Mouse (Mus musculus): ENCODE measurements around the gene Psmb6. TPM values are rescaled to one million over a fixed set of nuclear protein-coding genes. Genes with fewer than 3 reads are reported as not detected.
A peak's percentile ranks its signal among the peaks of the same experiment; 100 is the strongest.

The Psmb6 gene
- 372 and 419 TPM in 2 replicates for polyA plus RNA-seq (2015; fragmentation: Nextera tagmentation; extraction: Ambion mirVana)

- Histone ChIP-seq H3K9ac (peak within 1 kb of the TSS; percentile 80), H3K27me3 (peaks cover 8% of the 10 kb centered on the region), H3K4me1 (replicated peaks) (peaks cover 20% of the 10 kb centered on the region), H3K27ac (peak within 1 kb of the TSS; percentile 64), H3K4me3 (replicated peaks) (peak within 1 kb of the TSS; percentile 80), H3K9me3 (replicated peaks) (no peaks in the 10 kb centered on the region), H3K4me2 (peak within 1 kb of the TSS; percentile 75), H3K36me3 (peaks cover 31% of the 10 kb centered on the region)
- DNase-seq (peak; percentile 90), ATAC-seq (ENCODE audit: low read depth) (peak; percentile 89)
- WGBS (ENCODE audit: insufficient replicate concordance): under 1% methylated on average over 26 of the region's 26 CpGs
These were observed at the start of gene Psmb6 for GRCm38 (mm10) chr11:70525184-70525678. Psmb6 (plus strand) TSS chr11:70525367.

GRCm38 (mm10) chr11:70485498-70485897 lies 39.7 kb upstream of the Psmb6 start:
- Histone ChIP-seq H3K4me1 (replicated peaks) (no peaks in the 10 kb centered on the region), H3K9ac (no peak overlapping the region), H3K36me3 (no peaks in the 10 kb centered on the region), H3K27me3 (peaks cover 3% of the 10 kb centered on the region; the same call in 1 of the 2 replicates), H3K27ac (no peak overlapping the region), H3K4me2 (no peak overlapping the region), H3K9me3 (replicated peaks) (no peaks in the 10 kb centered on the region), H3K4me3 (replicated peaks) (no peak overlapping the region)
- DNase-seq: no peak
- WGBS (ENCODE audit: insufficient replicate concordance): 38% methylated on average over 2 of the region's 2 CpGs
- no peak for ATAC-seq (ENCODE audit: low read depth)

- Histone ChIP-seq H3K9ac (no peak overlapping the region), H3K36me3 (no peaks in the 10 kb centered on the region), H3K4me1 (replicated peaks) (no peaks in the 10 kb centered on the region), H3K27ac (no peak overlapping the region), H3K27me3 (peaks cover 3% of the 10 kb centered on the region; the same call in 1 of the 2 replicates), H3K4me3 (replicated peaks) (no peak overlapping the region), H3K9me3 (replicated peaks) (no peaks in the 10 kb centered on the region), H3K4me2 (no peak overlapping the region)
- WGBS (ENCODE audit: insufficient replicate concordance): 36% methylated on average over 4 of the region's 4 CpGs
- ATAC-seq (ENCODE audit: low read depth) (no peak), DNase-seq (no peak)
These were observed 37.4 kb upstream of the Psmb6 start for GRCm38 (mm10) chr11:70487816-70488215.

GRCm38 (mm10) chr11:70489138-70489537 lies 36.0 kb upstream of the Psmb6 start:
- peaks cover 3% of the 10 kb centered on the region; the same call in 1 of the 2 replicates for H3K27me3 ChIP-seq
- H3K9me3 ChIP-seq (replicated peaks): no peaks in the 10 kb centered on the region
- ATAC-seq (ENCODE audit: low read depth) (no peak), DNase-seq (no peak)
- H3K4me1 ChIP-seq (replicated peaks): no peaks in the 10 kb centered on the region
- H3K4me2 ChIP-seq: no peak overlapping the region
- no peak overlapping the region; the same call in 1 of the 2 replicates for H3K27ac ChIP-seq
- no peak overlapping the region for H3K4me3 ChIP-seq (replicated peaks)
- 62% methylated on average over 3 of the region's 3 CpGs for WGBS (ENCODE audit: insufficient replicate concordance)
- no peaks in the 10 kb centered on the region for H3K36me3 ChIP-seq
- no peak overlapping the region for H3K9ac ChIP-seq

GRCm38 (mm10) chr11:70489684-70490083 lies 35.5 kb upstream of the Psmb6 start:
- 30% methylated on average over 6 of the region's 6 CpGs for WGBS (ENCODE audit: insufficient replicate concordance)
- peaks cover 3% of the 10 kb centered on the region; the same call in 1 of the 2 replicates for H3K27me3 ChIP-seq
- no peaks in the 10 kb centered on the region for H3K36me3 ChIP-seq
- DNase-seq (no peak), ATAC-seq (ENCODE audit: low read depth) (no peak)
- no peak overlapping the region for H3K9ac ChIP-seq
- H3K9me3 ChIP-seq (replicated peaks): no peaks in the 10 kb centered on the region
- H3K27ac ChIP-seq: no peak overlapping the region
- H3K4me2 ChIP-seq: no peak overlapping the region
- H3K4me3 ChIP-seq (replicated peaks): no peak overlapping the region
- no peaks in the 10 kb centered on the region for H3K4me1 ChIP-seq (replicated peaks)

GRCm38 (mm10) chr11:70499566-70500475 lies 25.3 kb upstream of the Psmb6 start:
- Histone ChIP-seq H3K4me3 (replicated peaks) (no peak overlapping the region), H3K36me3 (no peaks in the 10 kb centered on the region), H3K9ac (no peak overlapping the region), H3K4me1 (replicated peaks) (peaks cover 2% of the 10 kb centered on the region), H3K4me2 (no peak overlapping the region), H3K9me3 (replicated peaks) (no peaks in the 10 kb centered on the region), H3K27ac (no peak overlapping the region), H3K27me3 (no peaks in the 10 kb centered on the region)
- WGBS (ENCODE audit: insufficient replicate concordance): 59% methylated on average over 14 of the region's 14 CpGs
- DNase-seq (no peak), ATAC-seq (ENCODE audit: low read depth) (no peak)

GRCm38 (mm10) chr11:70500476-70500812 lies 24.7 kb upstream of the Psmb6 start:
- Histone ChIP-seq H3K27ac (no peak overlapping the region), H3K9ac (no peak overlapping the region), H3K4me2 (no peak overlapping the region), H3K27me3 (no peaks in the 10 kb centered on the region), H3K9me3 (replicated peaks) (no peaks in the 10 kb centered on the region), H3K4me3 (replicated peaks) (no peak overlapping the region), H3K36me3 (no peaks in the 10 kb centered on the region), H3K4me1 (replicated peaks) (peaks cover 9% of the 10 kb centered on the region)
- 81% methylated on average over 1 of the region's 1 CpGs for WGBS (ENCODE audit: insufficient replicate concordance)
- DNase-seq: no peak
- ATAC-seq (ENCODE audit: low read depth): no peak

GRCm38 (mm10) chr11:70502018-70502417 lies 23.1 kb upstream of the Psmb6 start:
- H3K4me3 ChIP-seq (replicated peaks): no peak overlapping the region
- no peaks in the 10 kb centered on the region for H3K27me3 ChIP-seq
- peaks cover 14% of the 10 kb centered on the region for H3K4me1 ChIP-seq (replicated peaks)
- no peak overlapping the region for H3K4me2 ChIP-seq
- no peaks in the 10 kb centered on the region for H3K36me3 ChIP-seq
- 46% methylated on average over 3 of the region's 3 CpGs for WGBS (ENCODE audit: insufficient replicate concordance)
- DNase-seq (no peak), ATAC-seq (ENCODE audit: low read depth) (no peak)
- H3K27ac ChIP-seq: no peak overlapping the region; the same call in 1 of the 2 replicates
- no peaks in the 10 kb centered on the region for H3K9me3 ChIP-seq (replicated peaks)
- no peak overlapping the region for H3K9ac ChIP-seq

GRCm38 (mm10) chr11:70504970-70505369 lies 20.2 kb upstream of the Psmb6 start, which contains the start of gene Tm4sf5:
Tm4sf5 (plus strand) TSS chr11:70505244.
- no peak within 1 kb of the TSS for H3K27ac ChIP-seq
- ATAC-seq (ENCODE audit: low read depth): peak; percentile 43; the same call in 1 of the 2 replicates

GRCm38 (mm10) chr11:70506385-70506784 lies 18.8 kb upstream of the Psmb6 start:
- Histone ChIP-seq H3K27me3 (peaks cover 30% of the 10 kb centered on the region), H3K4me2 (no peak overlapping the region), H3K9ac (no peak overlapping the region), H3K4me1 (replicated peaks) (peaks cover 20% of the 10 kb centered on the region), H3K9me3 (replicated peaks) (no peaks in the 10 kb centered on the region), H3K36me3 (no peaks in the 10 kb centered on the region), H3K4me3 (replicated peaks) (no peak overlapping the region), H3K27ac (no peak overlapping the region)
- peak; percentile 40 for DNase-seq
- no peak for ATAC-seq (ENCODE audit: low read depth)
- WGBS (ENCODE audit: insufficient replicate concordance): 19% methylated on average over 4 of the region's 4 CpGs

More at GRCm38 (mm10) chr11:70504970-70505369, 20.2 kb upstream of the Psmb6 start, which contains the start of gene Tm4sf5:
- Histone ChIP-seq H3K4me1 (replicated peaks) (peaks cover 16% of the 10 kb centered on the region), H3K9me3 (replicated peaks) (no peaks in the 10 kb centered on the region), H3K9ac (no peak within 1 kb of the TSS), H3K36me3 (no peaks in the 10 kb centered on the region), H3K27me3 (peaks cover 21% of the 10 kb centered on the region), H3K4me3 (replicated peaks) (no peak within 1 kb of the TSS), H3K4me2 (0 out of 2 replicates have a peak within 1 kb of the TSS, but pooled peaks have one; percentile 8)
- no peak for DNase-seq
- 24% methylated on average over 9 of the region's 9 CpGs for WGBS (ENCODE audit: insufficient replicate concordance)

- Histone ChIP-seq H3K27me3 (peaks cover 30% of the 10 kb centered on the region), H3K36me3 (no peaks in the 10 kb centered on the region), H3K9ac (no peak overlapping the region), H3K4me1 (replicated peaks) (peaks cover 20% of the 10 kb centered on the region), H3K4me3 (replicated peaks) (no peak overlapping the region), H3K9me3 (replicated peaks) (no peaks in the 10 kb centered on the region), H3K27ac (no peak overlapping the region), H3K4me2 (no peak overlapping the region)
- 55% methylated on average over 7 of the region's 7 CpGs for WGBS (ENCODE audit: insufficient replicate concordance)
- DNase-seq: no peak
- no peak for ATAC-seq (ENCODE audit: low read depth)
These were observed 18.1 kb upstream of the Psmb6 start for GRCm38 (mm10) chr11:70506962-70507515.

All from liver, embryonic 13.5 days (tissue).